Mouse (Mus musculus): ENCODE results near the gene Dio1. TPM values are rescaled to one million over a fixed set of nuclear protein-coding genes. Genes with fewer than 3 reads are reported as not detected.

Dio1 gene
- polyA plus RNA-seq, 1 experiment from 2014 or later: 0.80 TPM

DNA sequence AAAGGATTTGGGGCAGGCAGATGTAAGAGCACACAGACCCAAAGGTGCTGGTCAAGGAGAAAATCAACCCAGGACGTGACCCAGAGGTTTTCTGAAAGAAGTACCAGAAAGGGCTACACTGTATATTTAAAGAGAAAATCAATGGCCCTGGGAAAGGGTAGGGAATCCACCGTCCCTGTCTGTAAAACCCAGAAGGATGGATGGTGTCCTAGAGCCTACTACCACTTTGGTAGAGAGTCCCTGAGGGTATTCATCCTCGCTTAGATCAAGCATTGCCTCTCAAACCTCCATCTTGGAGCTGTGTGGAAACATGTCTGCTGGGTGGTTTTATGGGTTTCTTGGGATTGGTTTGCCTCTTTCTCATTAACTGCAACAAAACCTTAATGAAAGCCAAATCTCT, 52.6 kb downstream of the Dio1 start:
- Histone ChIP-seq H3K36me3 (ENCODE audit: control insufficient read depth, insufficient read depth, low read length) (no peaks in the 10 kb centered on the region), H3K27me3 (ENCODE audit: control insufficient read depth, insufficient read depth, low read length) (no peaks in the 10 kb centered on the region), H3K9ac (ENCODE audit: low read length) (peak overlapping the region; percentile 91), H3K4me3 (replicated peaks; ENCODE audit: low read length) (peak overlapping the region; percentile 78), H3K27ac (ENCODE audit: low read length) (peak overlapping the region; percentile 79; the same call in 1 of the 2 replicates), H3K9me3 (replicated peaks; ENCODE audit: control insufficient read depth, low read length) (no peaks in the 10 kb centered on the region), H3K4me1 (ENCODE audit: control insufficient read depth, insufficient read depth, low read length) (peaks cover 14% of the 10 kb centered on the region), H3K4me2 (ENCODE audit: low read depth, low read length) (peak overlapping the region; percentile 67)
- 37% methylated on average over 3 of the region's 3 CpGs for WGBS
- ATAC-seq (ENCODE audit: insufficient read depth, low FRiP score): no peak

- Histone ChIP-seq H3K27me3 (ENCODE audit: control insufficient read depth, insufficient read depth, low read length) (no peaks in the 10 kb centered on the region), H3K27ac (ENCODE audit: low read length) (peak within 1 kb of the TSS; percentile 79)
These were observed 53.6 kb downstream of the Dio1 start, which contains the start of the genes Lrrc42 and Hspb11 for GRCm38 (mm10) chr4:107253125-107254091. TSS of gene Lrrc42 (minus strand) at chr4:107253532. TSS of gene Hspb11 (plus strand) at chr4:107253593.

GRCm38 (mm10) chr4:107252522-107252921, 54.4 kb downstream of the Dio1 start:
- 2% methylated on average over 11 of the region's 11 CpGs for WGBS
- Histone ChIP-seq H3K27me3 (ENCODE audit: control insufficient read depth, insufficient read depth, low read length) (no peaks in the 10 kb centered on the region), H3K36me3 (ENCODE audit: control insufficient read depth, insufficient read depth, low read length) (no peaks in the 10 kb centered on the region), H3K4me3 (replicated peaks; ENCODE audit: low read length) (peak overlapping the region; percentile 78), H3K4me1 (ENCODE audit: control insufficient read depth, insufficient read depth, low read length) (peaks cover 19% of the 10 kb centered on the region), H3K9ac (ENCODE audit: low read length) (peak overlapping the region; percentile 91), H3K9me3 (replicated peaks; ENCODE audit: control insufficient read depth, low read length) (no peaks in the 10 kb centered on the region), H3K27ac (ENCODE audit: low read length) (peak overlapping the region; percentile 70; the same call in 1 of the 2 replicates), H3K4me2 (ENCODE audit: low read depth, low read length) (peak overlapping the region; percentile 82)
- no peak for ATAC-seq (ENCODE audit: insufficient read depth, low FRiP score)

More at GRCm38 (mm10) chr4:107253125-107254091, 53.6 kb downstream of the Dio1 start, which contains the start of the genes Lrrc42 and Hspb11:
- Histone ChIP-seq H3K36me3 (ENCODE audit: control insufficient read depth, insufficient read depth, low read length) (no peaks in the 10 kb centered on the region), H3K9ac (ENCODE audit: low read length) (peak within 1 kb of the TSS; percentile 91), H3K4me2 (ENCODE audit: low read depth, low read length) (peak within 1 kb of the TSS; percentile 82), H3K9me3 (replicated peaks; ENCODE audit: control insufficient read depth, low read length) (no peaks in the 10 kb centered on the region), H3K4me1 (ENCODE audit: control insufficient read depth, insufficient read depth, low read length) (peaks cover 17% of the 10 kb centered on the region), H3K4me3 (replicated peaks; ENCODE audit: low read length) (peak within 1 kb of the TSS; percentile 78)
- under 1% methylated on average over 88 of the region's 101 CpGs for WGBS
- ATAC-seq (ENCODE audit: insufficient read depth, low FRiP score): peak; percentile 98

DNA sequence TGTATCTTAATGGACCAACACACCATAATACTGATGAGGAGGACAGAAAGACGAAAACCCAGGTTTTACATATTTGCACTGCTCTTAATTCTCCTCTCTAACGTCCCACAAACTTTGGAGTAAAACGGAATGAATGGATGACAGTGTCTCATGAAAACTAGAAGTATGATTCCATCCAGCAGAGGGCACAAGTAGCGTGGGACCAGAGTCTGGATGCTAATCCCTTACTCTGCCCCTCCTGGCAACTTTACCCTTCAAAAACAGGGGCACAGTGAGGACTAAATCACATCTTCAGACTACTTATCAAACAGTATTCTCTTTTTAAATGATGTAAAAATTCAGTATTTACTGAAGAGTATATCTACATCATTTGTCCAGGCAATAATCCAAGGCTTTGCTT, 56.5 kb downstream of the Dio1 start:
- Histone ChIP-seq H3K36me3 (ENCODE audit: control insufficient read depth, insufficient read depth, low read length) (no peaks in the 10 kb centered on the region), H3K9me3 (replicated peaks; ENCODE audit: control insufficient read depth, low read length) (no peaks in the 10 kb centered on the region), H3K4me1 (ENCODE audit: control insufficient read depth, insufficient read depth, low read length) (peaks cover 26% of the 10 kb centered on the region), H3K27ac (ENCODE audit: low read length) (no peak overlapping the region), H3K27me3 (ENCODE audit: control insufficient read depth, insufficient read depth, low read length) (no peaks in the 10 kb centered on the region), H3K9ac (ENCODE audit: low read length) (no peak overlapping the region), H3K4me2 (ENCODE audit: low read depth, low read length) (no peak overlapping the region), H3K4me3 (replicated peaks; ENCODE audit: low read length) (no peak overlapping the region)
- ATAC-seq (ENCODE audit: insufficient read depth, low FRiP score): no peak
- 26% methylated on average over 4 of the region's 4 CpGs for WGBS

DNA sequence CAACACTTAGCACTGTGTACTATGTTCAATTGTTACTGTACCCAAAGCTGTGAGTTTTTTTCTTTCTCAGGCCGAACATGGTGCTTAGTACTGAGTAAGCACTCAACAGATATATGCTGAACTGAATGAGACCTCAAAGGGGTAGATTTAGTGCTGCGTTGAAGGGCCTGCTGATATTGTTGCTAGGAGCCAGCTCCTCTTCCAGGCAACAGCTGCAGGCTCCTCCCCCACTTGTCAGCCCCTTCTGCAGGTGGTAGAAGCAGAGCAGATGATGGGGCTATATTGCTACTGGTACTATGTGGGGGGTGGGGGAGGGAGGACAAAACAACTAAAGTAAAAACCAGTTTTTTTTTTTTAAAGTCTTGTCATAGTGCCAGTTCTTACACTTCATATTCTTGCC, 57.5 kb downstream of the Dio1 start:
- no peaks in the 10 kb centered on the region for H3K27me3 ChIP-seq (ENCODE audit: control insufficient read depth, insufficient read depth, low read length)
- 46% methylated on average over 2 of the region's 2 CpGs for WGBS
- H3K9me3 ChIP-seq (replicated peaks; ENCODE audit: control insufficient read depth, low read length): no peaks in the 10 kb centered on the region
- no peak overlapping the region for H3K4me3 ChIP-seq (replicated peaks; ENCODE audit: low read length)
- no peak overlapping the region for H3K4me2 ChIP-seq (ENCODE audit: low read depth, low read length)
- H3K36me3 ChIP-seq (ENCODE audit: control insufficient read depth, insufficient read depth, low read length): no peaks in the 10 kb centered on the region
- peaks cover 30% of the 10 kb centered on the region for H3K4me1 ChIP-seq (ENCODE audit: control insufficient read depth, insufficient read depth, low read length)
- no peak overlapping the region for H3K9ac ChIP-seq (ENCODE audit: low read length)
- ATAC-seq (ENCODE audit: insufficient read depth, low FRiP score): no peak
- no peak overlapping the region for H3K27ac ChIP-seq (ENCODE audit: low read length)

- no peaks in the 10 kb centered on the region for H3K36me3 ChIP-seq (ENCODE audit: control insufficient read depth, insufficient read depth, low read length)
- no peak overlapping the region for H3K4me3 ChIP-seq (replicated peaks; ENCODE audit: low read length)
- H3K27ac ChIP-seq (ENCODE audit: low read length): no peak overlapping the region
- H3K27me3 ChIP-seq (ENCODE audit: control insufficient read depth, insufficient read depth, low read length): no peaks in the 10 kb centered on the region
- WGBS: 71% methylated on average over 3 of the region's 3 CpGs
- ATAC-seq (ENCODE audit: insufficient read depth, low FRiP score): no peak
- H3K4me1 ChIP-seq (ENCODE audit: control insufficient read depth, insufficient read depth, low read length): peaks cover 33% of the 10 kb centered on the region
- no peak overlapping the region for H3K4me2 ChIP-seq (ENCODE audit: low read depth, low read length)
- no peaks in the 10 kb centered on the region for H3K9me3 ChIP-seq (replicated peaks; ENCODE audit: control insufficient read depth, low read length)
- H3K9ac ChIP-seq (ENCODE audit: low read length): no peak overlapping the region
These were observed 58.9 kb downstream of the Dio1 start for GRCm38 (mm10) chr4:107248061-107248460.

DNA sequence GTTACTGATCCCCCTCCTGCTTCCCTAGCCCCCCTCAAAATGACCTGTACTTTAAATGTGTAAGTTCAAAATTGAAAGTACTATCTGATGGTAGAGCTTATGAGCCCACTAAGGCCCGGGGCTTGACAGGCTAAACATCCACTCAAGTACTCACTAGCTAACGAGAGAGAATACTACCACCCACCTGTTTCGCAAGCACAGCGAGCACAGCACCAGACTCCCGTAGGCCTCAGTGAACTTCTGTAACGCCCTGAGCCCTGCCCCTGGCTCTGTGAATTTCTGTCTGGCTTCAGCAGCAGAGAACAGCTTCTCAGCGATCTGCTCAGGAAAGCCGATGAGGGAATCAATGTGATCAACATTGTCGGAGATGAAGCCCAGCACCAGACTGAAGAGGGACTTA, 59.9 kb downstream of the Dio1 start:
- no peak overlapping the region for H3K4me3 ChIP-seq (replicated peaks; ENCODE audit: low read length)
- no peak overlapping the region for H3K4me2 ChIP-seq (ENCODE audit: low read depth, low read length)
- 76% methylated on average over 9 of the region's 9 CpGs for WGBS
- H3K27ac ChIP-seq (ENCODE audit: low read length): no peak overlapping the region
- H3K4me1 ChIP-seq (ENCODE audit: control insufficient read depth, insufficient read depth, low read length): peaks cover 29% of the 10 kb centered on the region
- H3K9ac ChIP-seq (ENCODE audit: low read length): no peak overlapping the region
- H3K27me3 ChIP-seq (ENCODE audit: control insufficient read depth, insufficient read depth, low read length): no peaks in the 10 kb centered on the region
- no peaks in the 10 kb centered on the region for H3K9me3 ChIP-seq (replicated peaks; ENCODE audit: control insufficient read depth, low read length)
- no peak for ATAC-seq (ENCODE audit: insufficient read depth, low FRiP score)
- no peaks in the 10 kb centered on the region for H3K36me3 ChIP-seq (ENCODE audit: control insufficient read depth, insufficient read depth, low read length)

DNA sequence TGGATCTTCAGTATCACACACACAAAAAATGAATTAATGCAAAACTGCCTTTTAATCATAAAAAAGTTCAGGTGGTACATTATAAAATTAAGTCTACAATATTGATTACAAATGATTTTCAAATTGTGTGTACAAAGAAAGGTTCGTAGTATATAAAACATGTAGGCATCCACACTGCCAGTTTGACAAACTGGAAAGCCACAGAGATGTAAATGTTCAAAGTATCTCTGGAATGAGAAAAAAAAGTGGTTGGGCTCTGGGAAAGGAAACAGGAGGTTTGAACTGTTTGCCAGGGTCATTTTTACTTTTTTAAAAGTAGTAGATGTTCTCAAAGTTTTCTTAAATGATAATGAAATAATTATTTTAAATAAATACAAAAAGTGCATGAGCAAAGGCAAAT, 60.9 kb downstream of the Dio1 start:
- Histone ChIP-seq H3K27ac (ENCODE audit: low read length) (peak overlapping the region; percentile 69), H3K4me2 (ENCODE audit: low read depth, low read length) (no peak overlapping the region), H3K36me3 (ENCODE audit: control insufficient read depth, insufficient read depth, low read length) (no peaks in the 10 kb centered on the region), H3K4me3 (replicated peaks; ENCODE audit: low read length) (no peak overlapping the region), H3K9me3 (replicated peaks; ENCODE audit: control insufficient read depth, low read length) (no peaks in the 10 kb centered on the region), H3K4me1 (ENCODE audit: control insufficient read depth, insufficient read depth, low read length) (peaks cover 26% of the 10 kb centered on the region), H3K27me3 (ENCODE audit: control insufficient read depth, insufficient read depth, low read length) (no peaks in the 10 kb centered on the region), H3K9ac (ENCODE audit: low read length) (no peak overlapping the region)
- WGBS: 30% methylated on average over 1 of the region's 1 CpGs
- ATAC-seq (ENCODE audit: insufficient read depth, low FRiP score): no peak

DNA sequence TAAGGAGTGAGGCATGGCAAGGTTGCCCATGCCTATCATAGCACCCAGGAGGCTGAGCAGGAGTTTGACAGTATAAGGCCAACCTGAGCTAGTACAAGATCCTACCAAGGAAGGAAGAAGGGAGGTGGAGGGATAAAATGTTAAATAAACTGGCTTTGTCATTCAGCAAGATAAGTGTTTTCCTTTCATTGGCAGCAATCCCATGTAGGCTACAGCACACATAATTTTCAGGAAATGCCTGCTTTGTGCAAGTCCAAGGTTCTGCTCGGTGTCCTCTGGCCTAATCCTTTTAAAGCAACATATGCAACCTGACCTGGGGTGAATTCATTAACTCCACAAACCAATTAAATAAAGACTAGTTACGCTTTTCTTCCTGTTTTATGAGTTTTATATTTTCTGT, 61.6 kb downstream of the Dio1 start:
- H3K27me3 ChIP-seq (ENCODE audit: control insufficient read depth, insufficient read depth, low read length): no peaks in the 10 kb centered on the region
- peaks cover 3% of the 10 kb centered on the region; the same call in 1 of the 2 replicates for H3K36me3 ChIP-seq (ENCODE audit: control insufficient read depth, insufficient read depth, low read length)
- H3K9me3 ChIP-seq (replicated peaks; ENCODE audit: control insufficient read depth, low read length): no peaks in the 10 kb centered on the region
- no peak overlapping the region for H3K4me3 ChIP-seq (replicated peaks; ENCODE audit: low read length)
- WGBS: 50% methylated on average over 2 of the region's 2 CpGs
- no peak overlapping the region for H3K9ac ChIP-seq (ENCODE audit: low read length)
- peak overlapping the region; percentile 69 for H3K27ac ChIP-seq (ENCODE audit: low read length)
- peaks cover 24% of the 10 kb centered on the region for H3K4me1 ChIP-seq (ENCODE audit: control insufficient read depth, insufficient read depth, low read length)
- no peak overlapping the region for H3K4me2 ChIP-seq (ENCODE audit: low read depth, low read length)
- ATAC-seq (ENCODE audit: insufficient read depth, low FRiP score): no peak

All from stomach, embryonic 16.5 days (tissue).